Mouse (Mus musculus): ENCODE data around the gene Rasgrf1. TPM values are rescaled to one million over a fixed set of nuclear protein-coding genes. Genes with fewer than 3 reads are reported as not detected.
"Not testable (repeated sequence)": the region's sequence is repeated elsewhere in the genome, so short reads cannot be mapped to it uniquely, and the experiment has no call there.

Rasgrf1 gene
- total and polyA plus RNA-seq, 3 experiments = 0.05 TPM; not detected in 2

DNA sequence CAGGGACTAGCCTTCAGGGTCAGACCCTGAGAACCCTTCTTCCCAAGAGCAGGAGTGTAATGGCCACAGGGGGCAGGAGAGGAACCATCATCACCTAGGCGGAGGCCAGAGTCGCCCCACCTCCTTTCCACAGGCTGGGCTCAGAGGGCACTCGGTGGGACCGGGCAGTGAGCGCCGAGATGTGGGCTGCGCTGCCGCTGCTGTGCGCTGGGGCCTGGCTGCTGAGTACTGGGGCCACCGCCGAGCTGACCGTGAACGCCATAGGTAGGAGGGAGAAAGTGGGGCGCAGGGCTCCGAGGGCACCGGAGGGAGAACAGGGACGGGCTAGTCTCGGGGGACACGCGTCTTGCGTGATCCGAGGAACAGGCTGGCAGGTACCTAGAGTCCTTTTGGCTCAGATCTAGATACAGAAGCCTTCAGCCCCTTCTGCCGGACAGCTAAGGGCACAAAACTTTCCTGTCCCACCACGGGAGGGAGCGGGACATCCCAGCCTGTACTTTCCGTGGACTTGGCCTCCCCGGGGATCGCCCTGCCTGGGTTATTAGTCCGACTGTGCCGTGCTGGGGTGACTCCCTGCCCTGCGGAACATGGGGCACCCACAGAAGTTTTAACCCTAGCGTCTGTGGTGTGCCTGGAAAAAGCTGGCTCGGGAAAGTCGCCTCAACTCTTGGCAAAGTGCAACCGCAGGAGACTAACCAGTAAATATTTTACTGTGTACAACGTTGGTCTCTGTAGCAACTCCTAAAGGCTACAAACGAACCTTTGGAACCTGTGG, 144.8 kb downstream of the Rasgrf1 start:
- no peak for ATAC-seq (ENCODE audit: extremely low read depth, insufficient number of reproducible peaks, low FRiP score, poor library complexity, severe bottlenecking)
- Histone ChIP-seq H3K4me1 (ENCODE audit: insufficient read depth, low read depth, low read length) (no peaks in the 10 kb centered on the region), H3K36me3 (replicated peaks) (no peaks in the 10 kb centered on the region), H3K4me3 (ENCODE audit: low read depth, low read length) (no peak overlapping the region), H3K9me3 (replicated peaks) (peaks cover 17% of the 10 kb centered on the region), H3K27me3 (ENCODE audit: insufficient read depth, low read length) (no peaks in the 10 kb centered on the region)
- TF ChIP-seq POLR2AphosphoS5 (IDR thresholded peaks at IDR 0.05; ENCODE audit: insufficient replicate concordance, low read depth, low read length) (no peak), GATA2 (IDR thresholded peaks at IDR 0.05; ENCODE audit: borderline replicate concordance, low read depth, low read length) (no peak), CTCF (IDR thresholded peaks at IDR 0.05; ENCODE audit: low read depth, low read length) (no peak), TAL1 (conservative IDR thresholded peaks at IDR 0.05; ENCODE audit: low read depth, low read length) (no peak), GATA1 (IDR thresholded peaks at IDR 0.05; ENCODE audit: borderline replicate concordance, low read length) (no peak)
- DNase-seq (ENCODE audit: low spot score) = no peak

DNA sequence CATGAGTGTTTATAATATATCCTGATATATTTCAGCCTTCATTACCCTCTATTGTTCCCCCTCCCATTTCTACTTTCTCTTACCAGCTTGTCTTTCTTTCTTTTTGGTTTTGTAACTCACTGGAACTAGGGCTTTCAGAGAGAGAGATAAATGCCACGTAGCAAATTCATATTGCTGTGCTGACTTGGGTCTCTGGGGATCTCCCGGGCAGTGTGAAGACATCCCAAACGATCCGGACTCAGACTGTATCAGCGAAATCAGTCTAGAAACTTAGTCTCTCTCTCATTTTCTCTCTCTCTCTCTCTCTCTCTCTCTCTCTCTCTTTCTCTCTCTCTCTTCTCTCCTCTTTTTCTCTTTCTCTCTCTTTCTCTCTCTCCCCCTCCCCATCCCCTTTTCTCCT, 145.7 kb downstream of the Rasgrf1 start:
- no peak for ATAC-seq (ENCODE audit: extremely low read depth, insufficient number of reproducible peaks, low FRiP score, poor library complexity, severe bottlenecking)
- DNase-seq (ENCODE audit: low spot score) = no peak

DNA sequence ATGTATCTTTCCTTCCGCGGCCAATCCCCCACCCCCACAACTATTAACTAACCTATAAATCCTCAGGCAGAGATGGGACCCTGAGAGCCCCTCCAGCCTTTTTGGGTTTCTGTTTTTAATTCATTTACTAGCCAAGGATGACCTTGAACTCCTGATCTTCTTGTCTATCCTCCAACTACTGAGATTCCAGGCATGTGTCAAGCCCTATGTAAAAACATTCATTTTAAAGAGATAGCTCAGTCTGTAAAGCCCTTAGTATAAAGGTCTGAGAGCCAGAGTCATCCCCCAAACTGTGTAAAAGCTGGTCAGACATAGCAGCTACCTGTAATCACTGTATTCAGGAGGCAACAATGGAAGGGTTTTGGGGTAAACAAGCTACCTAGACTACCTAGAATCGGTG, 146.2 kb downstream of the Rasgrf1 start:
- TF ChIP-seq GATA1 (IDR thresholded peaks at IDR 0.05; ENCODE audit: borderline replicate concordance, low read length) (no peak), CTCF (IDR thresholded peaks at IDR 0.05; ENCODE audit: low read depth, low read length) (no peak), GATA2 (IDR thresholded peaks at IDR 0.05; ENCODE audit: borderline replicate concordance, low read depth, low read length) (no peak), POLR2AphosphoS5 (IDR thresholded peaks at IDR 0.05; ENCODE audit: insufficient replicate concordance, low read depth, low read length) (no peak), TAL1 (conservative IDR thresholded peaks at IDR 0.05; ENCODE audit: low read depth, low read length) (no peak)
- DNase-seq (ENCODE audit: low spot score) = no peak
- Histone ChIP-seq H3K9me3 (replicated peaks) (peaks cover 13% of the 10 kb centered on the region), H3K4me1 (ENCODE audit: insufficient read depth, low read depth, low read length) (no peaks in the 10 kb centered on the region), H3K4me3 (ENCODE audit: low read depth, low read length) (no peak overlapping the region), H3K27me3 (ENCODE audit: insufficient read depth, low read length) (no peaks in the 10 kb centered on the region), H3K36me3 (replicated peaks) (no peaks in the 10 kb centered on the region)
- no peak for ATAC-seq (ENCODE audit: extremely low read depth, insufficient number of reproducible peaks, low FRiP score, poor library complexity, severe bottlenecking)

More for the DNA sequence above, 145.7 kb downstream of the Rasgrf1 start:
- TF ChIP-seq GATA2 (IDR thresholded peaks at IDR 0.05; ENCODE audit: borderline replicate concordance, low read depth, low read length) (no peak), CTCF (IDR thresholded peaks at IDR 0.05; ENCODE audit: low read depth, low read length) (no peak), GATA1 (IDR thresholded peaks at IDR 0.05; ENCODE audit: borderline replicate concordance, low read length) (no peak), TAL1 (conservative IDR thresholded peaks at IDR 0.05; ENCODE audit: low read depth, low read length) (no peak), POLR2AphosphoS5 (IDR thresholded peaks at IDR 0.05; ENCODE audit: insufficient replicate concordance, low read depth, low read length) (no peak)
- Histone ChIP-seq H3K4me3 (ENCODE audit: low read depth, low read length) (no peak overlapping the region), H3K36me3 (replicated peaks) (no peaks in the 10 kb centered on the region), H3K27me3 (ENCODE audit: insufficient read depth, low read length) (no peaks in the 10 kb centered on the region), H3K9me3 (replicated peaks) (peaks cover 17% of the 10 kb centered on the region), H3K4me1 (ENCODE audit: insufficient read depth, low read depth, low read length) (no peaks in the 10 kb centered on the region)

DNA sequence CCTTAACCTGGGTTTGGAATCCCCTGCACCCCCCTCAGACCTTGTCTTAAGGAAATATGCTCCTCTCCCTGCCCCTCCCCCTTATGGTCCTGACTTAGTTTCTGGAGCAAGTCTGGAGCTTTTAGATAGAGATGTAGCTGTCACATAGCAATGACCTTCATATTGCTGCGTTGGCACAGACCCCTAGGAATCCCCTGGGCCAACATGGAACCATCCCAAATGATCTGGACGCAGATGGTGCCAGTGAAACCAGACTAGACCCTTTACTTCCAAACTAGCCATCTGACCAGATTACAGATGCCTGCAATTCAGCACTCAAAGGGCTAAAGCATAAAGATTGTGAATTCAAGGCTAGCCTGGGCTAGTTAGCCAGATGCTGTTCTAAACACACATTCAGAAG, 147.0 kb downstream of the Rasgrf1 start:
- no peaks in the 10 kb centered on the region for H3K27me3 ChIP-seq (ENCODE audit: insufficient read depth, low read length)
- no peak for TF ChIP-seq GATA2 (IDR thresholded peaks at IDR 0.05; ENCODE audit: borderline replicate concordance, low read depth, low read length)
- no peak for TF ChIP-seq GATA1 (IDR thresholded peaks at IDR 0.05; ENCODE audit: borderline replicate concordance, low read length)
- no peak for TF ChIP-seq POLR2AphosphoS5 (IDR thresholded peaks at IDR 0.05; ENCODE audit: insufficient replicate concordance, low read depth, low read length)
- no peak for TF ChIP-seq CTCF (IDR thresholded peaks at IDR 0.05; ENCODE audit: low read depth, low read length)
- no peak for TF ChIP-seq TAL1 (conservative IDR thresholded peaks at IDR 0.05; ENCODE audit: low read depth, low read length)

DNA sequence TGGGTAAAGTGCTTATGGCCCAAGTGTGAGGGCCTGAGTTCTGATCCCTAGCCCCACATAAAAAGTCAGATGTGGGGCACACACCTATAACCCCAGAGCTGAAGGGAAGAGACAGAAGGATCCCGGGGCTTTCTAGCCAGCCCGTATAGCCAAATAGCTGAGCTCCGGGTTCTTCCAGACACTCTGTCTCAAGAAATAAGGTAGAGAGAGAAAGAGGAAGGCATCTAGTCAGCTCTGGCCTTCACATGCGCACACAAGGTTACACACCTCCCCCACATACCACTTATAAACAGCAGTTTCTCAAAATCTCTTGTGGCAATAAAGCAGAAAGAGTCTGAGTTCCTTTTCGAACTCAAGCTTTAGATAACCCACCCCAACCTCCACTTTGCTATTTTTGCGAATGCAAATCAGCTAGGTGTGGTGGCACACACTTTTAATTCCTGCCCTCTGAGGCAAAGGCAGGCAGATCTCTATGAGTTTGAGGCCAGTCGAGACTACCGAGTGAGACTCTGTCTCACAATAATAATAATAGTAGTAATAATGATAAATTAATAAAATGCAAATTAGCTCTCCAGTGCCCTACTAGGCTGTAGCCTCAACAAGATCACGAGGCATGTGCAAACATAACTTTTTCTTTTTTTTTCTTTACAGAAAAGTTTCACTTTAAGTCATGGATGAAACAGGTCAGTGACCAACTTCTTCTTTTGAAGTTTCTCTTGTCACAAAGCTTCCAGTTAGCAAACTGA, 150.3 kb downstream of the Rasgrf1 start:
- no peak for DNase-seq (ENCODE audit: low spot score)
- no peak for TF ChIP-seq POLR2AphosphoS5 (IDR thresholded peaks at IDR 0.05; ENCODE audit: insufficient replicate concordance, low read depth, low read length)
- TF ChIP-seq GATA1 (IDR thresholded peaks at IDR 0.05; ENCODE audit: borderline replicate concordance, low read length) = no peak
- no peak for TF ChIP-seq GATA2 (IDR thresholded peaks at IDR 0.05; ENCODE audit: borderline replicate concordance, low read depth, low read length)
- no peak for TF ChIP-seq CTCF (IDR thresholded peaks at IDR 0.05; ENCODE audit: low read depth, low read length)
- no peak for TF ChIP-seq TAL1 (conservative IDR thresholded peaks at IDR 0.05; ENCODE audit: low read depth, low read length)

More for the DNA sequence above, 147.0 kb downstream of the Rasgrf1 start:
- peaks cover 12% of the 10 kb centered on the region for H3K9me3 ChIP-seq (replicated peaks)
- H3K4me3 ChIP-seq (ENCODE audit: low read depth, low read length) = no peak overlapping the region
- no peaks in the 10 kb centered on the region for H3K4me1 ChIP-seq (ENCODE audit: insufficient read depth, low read depth, low read length)
- DNase-seq (ENCODE audit: low spot score) (no peak), ATAC-seq (ENCODE audit: extremely low read depth, insufficient number of reproducible peaks, low FRiP score, poor library complexity, severe bottlenecking) (no peak)
- H3K36me3 ChIP-seq (replicated peaks) = no peaks in the 10 kb centered on the region

DNA sequence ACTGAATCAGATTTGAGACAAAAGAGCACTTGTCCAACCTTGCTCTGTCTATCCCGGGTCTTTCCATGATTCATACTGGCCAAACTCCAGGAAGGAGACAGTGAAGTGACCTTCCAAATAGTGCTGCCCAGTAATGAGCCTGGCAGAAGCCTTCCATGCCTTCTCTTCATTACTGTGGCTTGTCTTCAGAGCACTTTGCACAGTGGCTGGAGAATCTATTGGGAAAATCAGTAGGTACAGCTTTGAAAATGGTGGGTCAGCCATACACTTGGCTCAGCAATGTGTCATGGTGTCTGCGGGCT, 150.8 kb downstream of the Rasgrf1 start:
- ATAC-seq (ENCODE audit: extremely low read depth, insufficient number of reproducible peaks, low FRiP score, poor library complexity, severe bottlenecking) = no peak
- TF ChIP-seq TAL1 (conservative IDR thresholded peaks at IDR 0.05; ENCODE audit: low read depth, low read length) = no peak
- no peak for TF ChIP-seq GATA2 (IDR thresholded peaks at IDR 0.05; ENCODE audit: borderline replicate concordance, low read depth, low read length)
- TF ChIP-seq GATA1 (IDR thresholded peaks at IDR 0.05; ENCODE audit: borderline replicate concordance, low read length) = no peak
- no peak for TF ChIP-seq POLR2AphosphoS5 (IDR thresholded peaks at IDR 0.05; ENCODE audit: insufficient replicate concordance, low read depth, low read length)
- TF ChIP-seq CTCF (IDR thresholded peaks at IDR 0.05; ENCODE audit: low read depth, low read length) = no peak

More for the DNA sequence above, 150.3 kb downstream of the Rasgrf1 start:
- H3K27me3 ChIP-seq (ENCODE audit: insufficient read depth, low read length) = no peaks in the 10 kb centered on the region
- no peaks in the 10 kb centered on the region for H3K36me3 ChIP-seq (replicated peaks)
- no peaks in the 10 kb centered on the region for H3K4me1 ChIP-seq (ENCODE audit: insufficient read depth, low read depth, low read length)
- 0 out of 2 replicates have a peak, but pooled peaks cover 7% of the 10 kb centered on the region for H3K9me3 ChIP-seq (replicated peaks)
- ATAC-seq (ENCODE audit: extremely low read depth, insufficient number of reproducible peaks, low FRiP score, poor library complexity, severe bottlenecking) = no peak
- H3K4me3 ChIP-seq (ENCODE audit: low read depth, low read length) = no peak overlapping the region

DNA sequence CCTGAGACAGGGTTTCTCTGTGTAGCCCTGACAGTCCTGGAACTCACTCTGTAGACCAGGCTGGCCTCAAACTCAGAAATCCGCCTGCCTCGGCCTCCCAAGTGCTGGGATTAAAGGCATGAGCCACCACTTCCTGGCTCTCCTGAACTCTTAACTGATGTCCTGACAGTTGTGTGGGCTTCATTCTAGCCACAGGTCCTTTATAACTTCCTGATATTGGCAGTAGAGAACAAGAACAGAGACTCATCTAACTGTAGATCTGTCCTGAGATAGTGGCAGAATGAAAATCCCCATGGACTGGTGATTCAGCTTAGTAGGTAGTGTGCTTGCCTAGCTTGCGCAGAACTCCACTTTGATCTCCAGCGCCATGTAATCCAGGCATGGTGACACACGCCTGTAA, 151.2 kb downstream of the Rasgrf1 start:
- not testable (repeated sequence) for H3K9me3 ChIP-seq (replicated peaks); H3K27me3 ChIP-seq (ENCODE audit: insufficient read depth, low read length); ATAC-seq (ENCODE audit: extremely low read depth, insufficient number of reproducible peaks, low FRiP score, poor library complexity, severe bottlenecking); H3K36me3 ChIP-seq (replicated peaks); H3K4me1 ChIP-seq (ENCODE audit: insufficient read depth, low read depth, low read length); H3K4me3 ChIP-seq (ENCODE audit: low read depth, low read length); DNase-seq (ENCODE audit: low spot score)

More for the DNA sequence above, 150.8 kb downstream of the Rasgrf1 start:
- Histone ChIP-seq H3K4me3 (ENCODE audit: low read depth, low read length) (no peak overlapping the region), H3K4me1 (ENCODE audit: insufficient read depth, low read depth, low read length) (no peaks in the 10 kb centered on the region), H3K27me3 (ENCODE audit: insufficient read depth, low read length) (no peaks in the 10 kb centered on the region), H3K36me3 (replicated peaks) (no peaks in the 10 kb centered on the region), H3K9me3 (replicated peaks) (0 out of 2 replicates have a peak, but pooled peaks cover 10% of the 10 kb centered on the region)
- DNase-seq (ENCODE audit: low spot score) = no peak

Measured in G1E (cell line).